Mouse (Mus musculus): ENCODE data around the gene Rasgrp3.

The Rasgrp3 gene

DNA sequence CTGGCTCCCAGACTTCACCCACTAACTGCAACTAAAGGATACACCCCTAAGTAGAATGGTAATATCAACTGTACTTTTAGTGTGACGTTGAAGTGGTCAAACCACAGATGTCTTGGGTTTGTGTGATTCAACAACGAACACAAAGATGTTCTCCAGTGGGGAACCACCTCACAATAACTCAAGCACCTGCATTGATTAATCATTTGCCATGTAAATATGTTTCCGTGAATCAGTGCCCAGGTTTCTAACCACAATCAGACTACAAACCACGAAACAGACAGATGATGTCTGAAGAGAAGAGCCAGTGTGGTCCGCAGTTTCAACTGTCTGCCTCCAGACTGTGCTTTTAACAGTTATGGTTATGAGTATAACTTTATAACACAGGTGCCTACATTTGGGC, 69.4 kb downstream of the Rasgrp3 start:
- no peak for DNase-seq (ENCODE audit: low spot score)

DNA sequence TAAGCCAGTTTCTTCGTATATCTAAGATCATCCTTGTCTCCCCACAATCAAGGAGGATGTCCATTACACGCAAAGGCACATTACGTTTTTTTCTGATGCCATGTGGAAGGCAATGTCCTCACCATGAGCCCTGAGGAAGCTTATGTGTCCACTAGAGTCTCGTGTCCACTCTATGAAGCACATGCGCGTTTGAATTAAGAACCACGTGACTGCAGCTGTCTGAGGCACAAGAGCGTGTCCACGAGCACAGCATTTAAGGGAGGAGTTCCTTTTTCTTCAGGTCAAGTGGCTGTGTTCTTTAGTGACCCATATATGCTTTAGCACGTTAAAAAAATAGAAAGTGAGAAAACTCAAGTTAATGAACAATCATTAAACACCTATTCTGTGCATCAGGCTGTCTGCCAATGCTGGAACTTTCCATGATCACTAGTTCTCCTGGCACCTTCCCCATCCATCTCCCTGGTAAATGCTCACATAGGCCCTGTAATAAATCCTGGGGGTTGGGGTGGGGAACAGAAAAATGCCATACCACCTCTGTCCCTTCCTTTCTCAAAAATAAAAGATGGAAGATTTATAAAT, 70.5 kb downstream of the Rasgrp3 start:
- DNase-seq (ENCODE audit: low spot score): no peak

DNA sequence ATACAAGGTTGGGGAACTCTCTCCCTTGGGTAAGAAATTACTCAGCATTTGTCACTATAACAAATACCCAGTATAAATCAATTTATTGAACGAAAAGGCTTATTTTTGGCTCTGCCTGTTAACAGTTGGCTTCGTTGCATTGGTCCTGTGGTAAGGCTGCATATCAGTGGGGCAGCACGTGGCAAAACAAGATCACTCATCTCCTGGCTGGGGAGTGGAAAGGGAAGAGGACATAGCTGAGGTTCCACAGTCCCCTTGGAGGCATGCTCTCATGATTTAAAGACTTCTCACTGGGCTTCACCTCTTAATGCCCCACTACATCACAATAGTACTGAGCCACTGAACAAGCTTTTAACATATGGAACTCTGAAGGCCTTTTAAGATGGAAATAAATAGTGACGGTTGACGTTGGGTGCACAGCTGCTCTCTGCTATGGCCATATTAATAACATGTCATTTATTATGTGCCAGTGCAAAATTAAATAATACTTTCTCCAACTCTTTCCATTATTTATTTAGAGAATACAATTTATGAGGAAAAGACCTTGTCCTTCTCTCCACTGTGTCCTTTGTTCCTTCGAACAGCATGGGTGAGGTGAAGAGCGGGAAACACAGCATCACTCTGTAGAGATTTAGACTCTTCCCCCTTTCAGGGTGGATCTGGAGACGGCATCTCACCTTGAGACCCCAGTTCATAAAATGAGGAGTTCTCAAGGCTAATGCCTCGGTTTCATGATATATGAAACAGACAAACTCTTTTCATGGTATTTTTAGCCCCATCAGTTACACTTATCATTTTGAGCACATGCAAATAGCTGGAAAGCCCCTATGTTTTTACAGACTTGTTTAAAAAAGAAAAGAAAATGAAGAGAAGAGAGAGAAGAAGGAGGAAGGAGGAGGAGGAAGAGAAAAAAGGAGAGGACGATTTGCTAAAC, 71.3 kb downstream of the Rasgrp3 start:
- DNase-seq (ENCODE audit: low spot score): no peak

DNA sequence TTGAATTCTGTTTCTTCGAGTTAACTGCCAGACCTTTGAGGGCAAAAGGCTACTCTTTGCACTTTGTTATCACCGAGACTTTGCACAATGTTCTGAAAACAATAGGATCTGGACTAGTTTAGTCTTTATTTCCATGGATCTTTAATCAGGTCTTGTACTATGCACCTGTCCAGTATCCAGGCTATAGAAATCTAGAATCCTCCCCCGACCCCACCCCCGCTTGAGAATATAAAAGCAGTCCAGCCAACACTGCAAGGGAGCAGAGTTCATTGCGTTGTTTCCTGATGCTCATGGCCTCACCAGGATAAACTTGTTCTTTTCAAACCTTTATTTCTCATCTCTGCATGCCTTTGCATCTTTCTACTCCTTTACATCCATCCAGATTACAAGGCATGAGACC, 73.6 kb downstream of the Rasgrp3 start:
- no peak for DNase-seq (ENCODE audit: low spot score)

DNA sequence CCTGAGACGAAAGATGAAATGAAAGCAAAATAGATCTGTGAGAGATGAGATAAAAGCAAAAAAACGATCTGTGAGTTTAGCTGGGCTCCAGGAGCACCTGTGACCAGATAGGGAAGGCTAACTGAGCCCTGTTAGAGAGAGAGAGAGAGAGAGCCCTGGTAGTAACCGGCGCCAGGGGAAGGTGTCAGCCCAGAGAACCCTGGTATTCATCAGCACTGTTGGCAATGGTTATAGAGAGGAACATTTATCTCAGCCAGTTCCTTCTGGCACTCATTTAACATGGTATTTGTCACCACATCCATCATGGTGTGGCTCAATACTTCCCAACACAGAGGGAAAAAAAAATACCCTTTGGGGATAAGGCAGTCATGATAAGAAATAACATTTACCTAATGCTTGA, 80.9 kb downstream of the Rasgrp3 start:
- no peak for DNase-seq (ENCODE audit: low spot score)

DNA sequence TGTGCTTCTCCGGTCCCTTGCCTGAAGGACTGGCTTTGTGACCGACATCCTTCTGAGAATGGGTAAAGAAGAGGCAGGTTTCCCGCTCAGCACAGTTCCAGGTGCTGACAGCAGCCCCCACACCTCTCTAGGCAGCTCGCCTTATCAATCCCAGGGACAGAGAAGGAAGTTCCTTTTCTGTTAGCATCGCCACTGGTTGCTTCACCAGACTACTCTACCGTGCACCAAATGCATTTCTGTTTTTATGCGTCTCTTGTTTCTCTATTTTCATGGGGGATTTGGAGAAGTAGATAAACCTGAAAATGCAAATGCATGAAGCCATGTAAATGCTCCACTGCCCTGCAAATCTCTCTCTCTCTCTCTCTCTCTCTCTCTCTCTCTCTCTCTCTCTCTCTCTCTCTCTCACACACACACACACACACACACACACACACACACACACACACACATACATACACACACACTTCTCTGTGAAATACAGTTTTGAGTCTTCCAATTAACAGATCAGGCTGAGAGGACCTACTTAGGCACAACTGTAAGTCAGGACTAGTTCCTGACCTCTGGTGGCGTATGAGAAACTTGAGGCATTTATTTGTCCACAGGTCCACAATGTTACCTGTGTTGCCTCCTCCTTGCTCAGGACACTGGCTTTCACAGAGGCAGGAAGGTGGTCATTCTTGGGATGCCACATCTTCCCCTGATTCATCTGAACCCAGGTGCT, 82.6 kb downstream of the Rasgrp3 start:
- no peak for DNase-seq (ENCODE audit: low spot score)

DNA sequence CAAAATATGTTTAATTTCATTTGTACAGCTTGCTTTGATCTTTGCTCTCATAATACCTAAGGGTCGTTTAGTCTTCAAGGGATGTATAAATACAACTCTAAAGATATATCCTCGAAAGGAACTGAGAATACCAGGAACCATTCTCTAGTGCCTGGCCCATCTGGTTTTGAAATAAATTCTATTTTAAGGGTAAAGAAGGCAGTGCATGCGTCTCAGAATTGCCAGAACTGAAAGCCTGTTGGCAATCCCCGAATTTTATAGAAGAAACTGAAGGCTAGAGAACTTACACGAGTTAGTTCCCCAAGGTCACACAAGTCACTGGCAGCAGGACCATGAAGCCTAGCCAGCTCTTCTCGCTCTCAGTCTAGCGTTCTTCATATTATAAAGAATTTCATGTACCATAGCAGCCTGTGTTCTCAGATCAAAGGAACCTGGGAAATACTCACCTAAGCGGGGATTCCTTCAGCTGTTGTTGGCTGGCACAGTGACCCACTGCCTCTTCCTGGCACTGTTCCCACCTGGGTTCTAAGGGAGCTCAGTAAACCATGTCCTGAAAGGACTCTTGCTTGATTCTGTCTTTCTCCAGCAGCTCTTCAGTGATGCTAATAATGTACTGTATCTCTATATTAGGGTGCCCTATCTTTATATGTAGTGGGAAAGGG, 83.7 kb downstream of the Rasgrp3 start:
- DNase-seq (ENCODE audit: low spot score): no peak

DNA sequence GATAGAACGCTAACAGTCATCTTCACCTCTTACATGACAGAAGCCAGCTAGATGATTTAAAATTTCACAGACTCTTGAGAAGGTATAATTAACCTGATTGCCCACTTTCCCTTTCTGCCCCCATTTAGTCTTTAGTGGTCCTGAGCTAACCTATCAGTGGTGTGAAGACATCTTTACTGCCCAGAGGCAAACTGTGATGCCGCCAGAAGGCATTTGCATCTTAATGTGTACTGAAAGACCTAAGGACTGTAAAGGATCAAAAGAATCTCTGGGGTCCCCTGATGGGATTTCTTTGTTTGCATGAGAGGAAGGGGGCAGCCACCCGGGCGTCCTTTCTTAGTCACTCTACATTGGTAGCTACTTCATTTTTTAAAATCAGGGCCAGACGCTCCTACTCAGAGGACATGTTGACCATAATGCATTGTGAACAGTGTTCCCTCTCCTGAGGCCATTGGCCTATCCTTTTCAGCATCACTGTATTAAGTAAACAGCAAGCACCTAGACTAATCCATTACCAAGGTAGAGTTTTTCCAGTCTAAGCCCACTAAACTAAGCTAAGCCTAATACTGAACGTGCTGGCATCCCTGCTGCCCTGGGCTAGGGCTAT, 85.6 kb downstream of the Rasgrp3 start:
- DNase-seq (ENCODE audit: low spot score): no peak

DNA sequence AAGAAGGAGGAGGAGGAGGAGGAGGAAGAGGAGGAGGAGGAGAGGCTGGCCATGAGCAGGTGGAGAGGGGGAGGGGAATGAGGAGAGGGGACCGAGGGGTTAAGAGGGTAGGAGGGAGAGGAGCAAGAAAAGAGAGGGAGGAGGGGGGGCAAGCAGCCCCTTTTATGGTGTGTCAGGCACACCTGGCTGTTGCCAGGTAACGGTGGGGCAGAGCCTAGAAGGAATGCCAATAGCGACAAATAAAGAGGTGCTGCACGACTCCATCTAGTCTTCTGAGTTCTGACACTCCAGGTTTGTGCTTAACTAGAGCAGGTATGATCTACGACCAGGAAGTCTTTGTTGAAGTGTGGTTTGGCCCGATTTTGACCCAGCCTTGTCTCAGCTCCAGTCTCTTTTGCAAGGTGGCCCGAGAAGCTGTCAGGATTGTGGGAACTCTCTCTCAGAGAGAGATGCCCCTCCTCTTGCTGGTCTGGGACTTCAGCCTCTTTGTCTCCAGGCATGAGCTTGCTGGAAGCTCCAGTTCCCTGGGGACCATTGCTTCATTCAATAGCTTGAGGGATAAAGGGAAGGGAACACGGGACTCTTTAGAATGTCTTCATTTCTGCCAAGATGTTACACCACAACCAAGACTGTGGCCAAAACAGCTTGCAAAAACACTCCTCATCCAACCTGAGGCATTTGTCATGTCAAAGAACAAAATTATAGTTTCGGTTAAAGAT, 86.8 kb downstream of the Rasgrp3 start:
- DNase-seq (ENCODE audit: low spot score): no peak

DNA sequence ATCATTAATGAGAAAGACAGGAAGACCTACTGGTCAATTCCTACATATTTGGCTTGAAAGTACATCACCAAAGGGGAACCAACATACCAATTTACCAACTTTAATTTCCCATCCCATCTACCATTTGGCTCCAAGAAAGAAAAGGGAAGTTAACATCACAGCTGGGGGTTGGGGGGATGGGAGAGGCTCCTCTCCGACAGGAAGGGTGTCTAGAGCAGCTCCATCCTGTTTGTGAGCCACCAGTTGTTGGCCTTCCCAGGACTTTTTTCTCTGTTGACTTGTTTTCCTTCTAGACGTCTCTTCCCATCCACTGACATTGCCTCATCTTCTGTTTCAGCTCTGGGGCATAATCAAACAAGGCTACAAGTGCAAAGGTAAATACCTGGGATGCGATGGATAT, 88.1 kb downstream of the Rasgrp3 start:
- DNase-seq (ENCODE audit: low spot score): no peak

DNA sequence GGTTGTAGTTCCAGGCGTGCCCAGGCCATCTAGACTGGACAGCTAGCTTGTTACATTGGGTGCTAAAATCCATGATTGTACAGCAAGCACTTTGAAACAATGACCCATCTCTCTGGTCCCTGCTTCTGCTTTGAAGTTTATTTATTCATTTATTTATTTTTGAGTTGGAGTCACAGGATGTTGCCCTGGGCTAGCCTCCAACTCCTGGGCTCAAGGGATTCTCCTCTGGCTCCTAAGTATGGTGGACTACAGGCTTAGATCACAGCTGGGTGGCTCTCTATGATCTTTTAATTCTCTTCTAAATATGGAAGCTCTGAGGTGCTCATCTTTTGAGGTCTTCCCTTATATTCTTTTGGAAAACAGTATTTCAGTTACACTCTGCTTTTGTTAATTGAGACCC, 90.7 kb downstream of the Rasgrp3 start:
- DNase-seq (ENCODE audit: low spot score): no peak

DNA sequence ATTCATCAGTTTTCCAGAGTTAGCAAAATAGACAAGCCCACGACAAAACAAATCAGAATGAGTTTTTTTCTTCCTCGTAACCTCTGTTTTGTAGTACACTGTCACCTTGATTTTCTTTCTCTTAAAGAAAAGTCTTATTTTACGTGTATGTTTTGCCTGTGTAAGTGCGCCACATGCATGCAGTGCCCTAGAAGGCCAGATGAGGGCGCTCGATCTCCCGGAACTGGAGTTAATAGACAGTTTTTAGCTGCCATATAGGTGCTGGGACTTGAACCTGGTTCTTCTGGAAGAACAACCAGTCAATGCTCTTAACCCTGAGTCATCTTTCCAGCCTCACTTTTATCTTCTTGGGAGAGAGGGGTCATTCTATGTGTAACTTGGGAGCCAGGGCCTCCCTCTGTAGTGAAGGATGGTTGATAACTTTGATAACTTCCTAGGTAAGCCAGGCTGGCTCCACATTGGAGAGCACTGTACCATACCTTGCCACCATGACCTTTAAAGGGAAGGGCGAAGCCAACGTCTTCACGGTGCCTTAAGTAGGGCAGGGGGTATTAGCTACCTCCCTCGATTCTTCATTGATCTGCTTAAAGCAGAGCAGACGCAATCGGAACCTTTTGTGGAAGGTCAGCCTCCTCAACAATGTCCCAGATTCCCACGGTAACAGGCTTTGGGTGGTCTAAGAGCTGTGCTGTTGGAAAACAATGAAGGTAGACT, 93.7 kb downstream of the Rasgrp3 start:
- DNase-seq (ENCODE audit: low spot score): no peak

DNA sequence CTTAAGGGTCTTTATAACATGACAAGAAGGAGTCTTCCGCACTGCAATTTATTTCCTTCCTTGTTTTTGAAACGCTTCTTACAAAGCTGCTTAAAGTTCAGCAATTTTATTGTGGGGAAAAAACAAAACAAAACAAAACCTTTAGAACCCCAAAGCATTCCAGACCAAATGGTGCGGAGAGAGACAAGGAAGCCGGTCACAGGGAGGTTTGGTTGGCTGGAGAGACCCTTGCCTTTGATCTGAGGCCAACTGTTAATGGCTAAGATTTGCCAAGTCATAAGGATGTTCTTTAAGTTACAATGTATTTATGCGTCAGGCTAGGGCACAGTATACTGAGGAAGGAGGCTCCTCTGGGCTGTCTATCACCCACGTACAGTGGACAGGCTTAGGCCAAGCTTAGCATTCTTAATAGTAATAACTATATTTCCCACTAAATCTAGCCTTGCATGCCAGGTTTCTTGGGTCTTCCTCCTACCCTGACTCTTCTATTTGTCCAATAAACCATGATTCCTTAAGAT, 96.8 kb downstream of the Rasgrp3 start:
- DNase-seq (ENCODE audit: low spot score): no peak

DNA sequence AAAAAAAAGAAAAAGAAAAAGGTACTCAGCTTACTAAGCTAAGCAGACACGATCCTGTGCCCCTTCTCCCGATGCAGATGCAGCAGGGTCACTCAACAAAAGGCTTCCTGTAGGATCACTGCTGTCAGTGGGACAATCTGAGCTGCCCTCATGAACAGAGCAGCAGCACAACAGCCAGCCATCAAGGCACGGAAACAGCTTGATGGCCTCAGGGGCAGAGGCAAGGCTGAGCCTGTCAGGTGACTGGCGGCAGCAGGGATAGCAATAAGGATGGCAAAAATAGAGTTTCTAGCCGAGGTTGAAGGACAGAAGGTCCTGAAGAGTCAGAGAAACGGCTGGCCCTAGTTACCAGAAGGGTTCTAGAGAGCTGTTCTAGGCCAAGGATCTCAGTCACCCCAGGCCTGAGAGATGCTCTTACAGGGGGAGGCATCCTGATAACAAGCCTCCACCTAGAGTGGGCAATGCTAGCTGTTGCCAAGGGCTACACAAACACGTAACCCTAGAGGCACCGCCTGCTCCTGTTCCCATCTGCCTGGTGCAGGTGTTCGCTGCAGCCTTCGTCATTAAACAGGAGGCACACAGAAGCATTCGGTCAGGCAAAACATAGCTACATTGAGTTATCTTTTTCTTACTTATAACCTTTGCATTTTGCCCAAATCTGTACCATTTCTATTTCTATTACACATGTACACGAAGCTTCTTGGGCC, 98.8 kb downstream of the Rasgrp3 start:
- DNase-seq (ENCODE audit: low spot score): no peak

DNA sequence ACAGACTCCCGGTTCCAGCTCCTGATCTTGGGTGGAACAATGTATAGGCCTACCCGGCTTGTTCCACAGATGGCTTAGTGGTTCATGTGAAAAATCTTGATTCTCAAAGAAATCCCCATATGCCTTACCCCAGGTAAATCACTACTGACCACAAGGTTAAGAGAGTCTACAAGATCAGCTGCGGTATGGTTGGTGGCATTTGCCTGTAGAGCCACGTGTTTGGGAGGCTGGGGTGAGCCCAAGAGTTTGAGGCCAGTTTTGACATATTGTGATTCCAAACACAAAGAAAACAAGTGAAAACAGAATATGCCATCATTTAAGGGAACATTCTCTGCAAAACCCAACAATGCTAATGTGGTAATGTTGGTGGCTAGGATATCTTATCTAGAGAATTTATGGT, 99.9 kb downstream of the Rasgrp3 start:
- no peak for DNase-seq (ENCODE audit: low spot score)

DNA sequence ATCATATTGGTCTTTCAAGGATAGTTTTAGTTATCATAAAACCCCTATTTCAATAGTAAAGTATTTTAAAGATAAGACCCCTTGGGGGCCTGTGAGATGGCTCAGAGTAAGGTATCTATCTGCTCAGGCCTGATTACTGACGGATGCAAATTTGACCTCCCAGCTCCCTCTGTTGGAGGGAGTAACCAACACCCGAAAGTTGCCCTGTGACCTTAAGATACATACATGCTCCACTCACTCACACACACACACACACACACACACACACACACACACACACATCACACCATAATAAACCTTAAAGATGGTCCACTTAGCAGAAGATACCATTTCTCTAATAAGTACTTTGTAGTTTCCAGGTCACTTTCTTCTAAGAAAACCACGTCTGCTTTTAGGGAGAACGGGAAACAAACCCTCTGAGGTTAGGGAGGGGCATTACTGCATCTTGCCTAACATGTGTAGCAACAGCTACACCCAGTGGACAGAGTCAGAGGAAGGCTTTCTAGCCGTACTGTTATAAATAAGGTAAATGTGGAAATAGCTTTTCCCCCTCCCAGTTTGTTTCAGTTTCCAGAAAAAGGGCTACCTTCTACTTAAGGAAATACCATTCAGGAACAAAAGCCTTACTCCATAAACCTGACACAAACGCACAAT, 100.8 kb downstream of the Rasgrp3 start:
- no peak for DNase-seq (ENCODE audit: low spot score)

DNA sequence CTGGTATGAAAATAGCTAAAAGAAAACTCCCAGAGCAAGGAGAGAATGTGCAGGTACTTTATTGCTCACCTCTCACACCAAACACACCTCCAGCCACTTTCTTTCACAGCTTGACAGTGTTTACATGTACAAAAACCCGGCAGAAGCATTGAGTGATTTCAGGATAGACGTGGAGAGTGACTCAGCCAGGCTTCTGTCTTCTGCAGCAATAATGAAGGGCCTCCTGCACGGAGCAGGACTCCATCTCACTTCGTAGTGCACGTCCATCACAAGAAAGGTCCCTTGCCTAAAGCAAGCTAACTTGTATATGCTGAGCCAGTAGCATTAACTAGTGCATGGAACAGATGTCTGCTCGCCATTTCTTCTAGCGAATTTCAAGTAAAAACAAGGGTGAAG, 101.4 kb downstream of the Rasgrp3 start:
- no peak for DNase-seq (ENCODE audit: low spot score)

DNA sequence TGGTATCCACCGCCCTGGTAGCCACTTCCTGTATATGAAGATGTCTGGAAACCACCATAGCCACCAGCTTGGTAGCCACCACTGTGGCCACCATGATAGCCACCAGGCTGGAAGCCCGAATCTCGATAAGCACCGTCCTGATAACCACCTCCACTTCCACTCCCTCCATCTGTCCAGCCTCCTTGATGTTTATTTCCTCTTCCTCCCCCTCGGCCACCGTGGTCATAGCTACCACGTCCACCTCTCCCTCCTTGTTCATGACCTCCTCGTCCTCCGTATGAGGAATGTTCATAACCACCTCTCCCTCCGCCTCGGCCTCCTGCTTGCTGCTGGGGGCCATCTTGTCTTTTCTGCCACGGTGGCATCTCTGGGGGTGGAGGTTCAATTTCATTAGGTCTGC, 102.7 kb downstream of the Rasgrp3 start:
- no peak for DNase-seq (ENCODE audit: low spot score)

DNA sequence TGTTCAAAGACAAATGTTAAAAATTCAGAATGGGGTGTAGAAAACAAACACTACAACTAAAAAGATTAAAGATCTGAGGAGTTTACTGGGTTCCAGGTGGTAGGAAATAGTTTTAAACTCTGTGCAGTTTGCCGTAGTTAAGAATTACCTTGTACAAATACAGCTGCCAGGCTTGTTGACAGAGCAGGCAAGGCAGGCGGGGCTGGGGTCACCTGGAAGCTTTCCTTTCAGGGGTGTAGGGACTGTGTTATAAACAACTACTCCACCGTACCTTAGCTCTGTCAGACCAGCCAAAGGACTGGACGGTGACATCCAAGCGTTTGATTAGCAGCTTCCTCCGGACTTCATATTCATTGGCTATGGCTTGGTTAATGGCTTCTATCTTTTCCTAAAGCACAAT, 103.4 kb downstream of the Rasgrp3 start:
- no peak for DNase-seq (ENCODE audit: low spot score)
